Mouse (Mus musculus) adipose tissue, adult 10 weeks (tissue): Measurements from ENCODE around the gene Gm14409. TPM values are rescaled to one million over a fixed set of nuclear protein-coding genes. Genes with fewer than 3 reads are reported as not detected.

Experiments
- polyA plus RNA-seq: library from polyadenylated mRNA; stranded (reverse); fragments of 350-450 nt; fragmentation: Illumina TruSeq; extraction: RNeasy Lipid Tissue Mini Kit (QIAGEN cat#74804); gene quantifications from one replicate; pipeline ENCODE4 v1.2.3, GENCODE M21; 2014; ENCODE audit warnings: low read depth, low replicate concordance

Gm14409 gene
- not detected for polyA plus RNA-seq

GRCm38 (mm10) chr2:177266936-177267335 is at the start of gene Gm14409:
Gene Gm14409 (minus strand): TSS chr2:177267036.

Other genes starting within 250 kb of the Gm14409 start
- not detected for gene Gm14401, start 192.7 kb downstream of the Gm14409 start, polyA plus RNA-seq
- 23.0 TPM for gene Gm14410, start 60.6 kb downstream of the Gm14409 start, polyA plus RNA-seq
- gene Gm14412, start 57.3 kb upstream of the Gm14409 start, polyA plus RNA-seq: 2.2 TPM
- 9.4 TPM for gene Gm14418, start 131.3 kb upstream of the Gm14409 start, polyA plus RNA-seq
- gene Zfp970, start 197.7 kb upstream of the Gm14409 start, polyA plus RNA-seq: 45.3 TPM
- gene Gm14403, start 231.2 kb upstream of the Gm14409 start, polyA plus RNA-seq: 13.8 TPM